Mouse (Mus musculus) kidney, postnatal 10 days (tissue): Measurements from ENCODE around the gene Ly6g6f.

Experiments
- DNase-seq: peaks from one replicate; pipeline ENCODE4 v3.0.0; 2021; ENCODE audit warnings: mixed read lengths

Ly6g6f gene

DNA sequence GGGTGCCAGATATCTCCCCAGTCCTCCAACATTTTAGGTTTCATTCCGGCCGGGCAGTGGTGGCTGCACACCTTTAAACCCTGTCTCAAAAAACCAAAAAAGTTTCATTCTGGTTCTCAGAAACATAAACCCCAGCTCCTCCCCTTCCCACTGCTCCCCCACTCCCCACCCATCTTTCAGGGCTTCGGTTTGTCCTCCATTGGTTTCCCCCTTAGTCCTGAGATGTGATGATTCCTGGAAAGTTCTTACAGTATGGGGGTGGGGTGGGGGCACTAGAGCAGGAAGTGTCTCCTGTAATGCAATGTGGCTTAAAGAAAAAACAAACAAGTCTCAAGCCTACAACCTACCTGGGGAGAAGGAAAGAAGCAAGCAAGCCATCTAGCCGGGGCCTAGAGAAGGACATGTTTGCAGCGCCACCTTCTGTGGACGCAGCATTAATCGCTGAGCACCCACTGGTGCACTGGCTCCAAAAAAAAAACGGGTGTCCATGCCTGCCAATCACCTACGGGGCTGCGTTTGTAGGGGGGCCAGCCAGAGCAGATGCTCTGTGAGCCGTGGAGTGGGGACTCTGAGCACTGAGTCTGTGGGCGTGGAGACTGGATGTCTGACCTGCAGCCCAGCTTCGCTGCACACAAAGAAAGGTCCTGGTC lies 20.5 kb upstream of the Ly6g6f start:
- peak; percentile 73 for DNase-seq

GRCm38 (mm10) chr17:35104754-35105153 lies 19.3 kb upstream of the Ly6g6f start:
- DNase-seq, result no peak

DNA sequence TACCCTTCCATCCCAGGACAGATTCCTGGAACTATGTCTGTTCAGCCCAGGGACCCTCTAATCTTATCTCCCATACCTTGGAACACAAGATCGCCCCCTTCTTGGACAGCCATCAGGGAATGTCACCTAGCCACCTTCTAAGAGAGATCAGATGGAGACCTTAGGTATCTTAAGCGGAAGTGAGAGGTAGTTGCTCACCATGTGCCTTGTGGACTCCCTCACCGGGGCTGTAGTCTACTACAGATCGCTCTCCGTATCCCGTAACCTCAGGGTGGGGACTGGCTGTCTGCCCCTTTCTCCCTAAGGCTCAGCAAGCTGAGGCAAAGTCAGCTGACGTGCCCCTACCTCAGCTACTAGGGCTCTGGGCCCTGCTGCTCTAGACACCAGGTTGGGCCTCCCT lies 18.7 kb upstream of the Ly6g6f start:
- DNase-seq, result no peak

GRCm38 (mm10) chr17:35103221-35103690 lies 17.8 kb upstream of the Ly6g6f start:
- DNase-seq, result peak; percentile 69

- no peak for DNase-seq
Measured at GRCm38 (mm10) chr17:35102299-35102698, 16.9 kb upstream of the Ly6g6f start.

DNA sequence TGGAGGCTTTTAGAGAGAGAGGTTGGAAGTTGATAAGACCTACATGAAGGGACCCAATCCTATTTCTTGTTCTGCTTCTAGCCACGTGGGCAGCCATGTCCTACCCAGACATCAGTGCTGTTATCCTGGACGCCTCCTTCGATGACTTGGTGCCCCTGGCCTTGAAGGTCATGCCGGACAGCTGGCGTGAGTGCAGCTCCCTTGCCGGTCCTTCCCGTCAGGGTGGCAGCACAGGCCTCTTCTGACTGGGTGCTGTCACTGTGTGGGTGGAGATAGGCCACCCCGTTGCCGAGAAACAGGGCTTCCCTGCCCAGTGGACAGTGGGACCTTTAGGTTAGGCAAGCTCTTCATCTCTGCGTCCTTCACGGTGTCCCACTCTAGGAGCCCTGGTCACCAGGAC lies 15.8 kb upstream of the Ly6g6f start:
- no peak for DNase-seq

DNA sequence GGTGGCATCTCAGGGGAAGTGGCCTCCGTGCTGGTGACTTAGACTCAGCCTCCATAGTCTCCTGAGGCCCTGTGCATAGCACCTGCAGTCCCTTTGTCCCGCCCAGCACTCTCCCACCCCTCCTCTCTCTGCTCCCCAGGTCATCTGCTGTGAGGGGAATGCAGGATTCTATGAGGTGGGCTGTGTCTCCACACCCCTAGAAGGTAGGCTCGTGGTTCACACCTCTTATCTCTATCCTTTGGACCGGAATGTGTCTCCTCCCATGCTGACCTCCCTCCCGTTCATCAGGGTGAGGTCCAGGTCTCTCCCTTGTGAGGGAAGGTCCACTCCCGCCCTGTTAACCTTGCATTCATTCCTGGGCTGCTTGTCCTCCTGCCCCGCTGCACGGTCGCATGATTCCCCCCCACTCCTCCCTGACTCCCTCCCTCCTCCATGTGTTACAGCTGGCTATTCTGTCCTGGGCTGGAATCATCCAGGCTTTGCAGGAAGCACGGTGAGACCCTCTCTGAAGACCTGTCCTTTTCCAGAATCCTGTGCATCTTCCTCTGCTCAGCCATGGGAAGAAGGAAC lies 14.9 kb upstream of the Ly6g6f start:
- peak; percentile 61 for DNase-seq

- peak; percentile 60 for DNase-seq
Measured at GRCm38 (mm10) chr17:35097164-35097655, 11.8 kb upstream of the Ly6g6f start.

GRCm38 (mm10) chr17:35096597-35096996 lies 11.2 kb upstream of the Ly6g6f start:
- no peak for DNase-seq

DNA sequence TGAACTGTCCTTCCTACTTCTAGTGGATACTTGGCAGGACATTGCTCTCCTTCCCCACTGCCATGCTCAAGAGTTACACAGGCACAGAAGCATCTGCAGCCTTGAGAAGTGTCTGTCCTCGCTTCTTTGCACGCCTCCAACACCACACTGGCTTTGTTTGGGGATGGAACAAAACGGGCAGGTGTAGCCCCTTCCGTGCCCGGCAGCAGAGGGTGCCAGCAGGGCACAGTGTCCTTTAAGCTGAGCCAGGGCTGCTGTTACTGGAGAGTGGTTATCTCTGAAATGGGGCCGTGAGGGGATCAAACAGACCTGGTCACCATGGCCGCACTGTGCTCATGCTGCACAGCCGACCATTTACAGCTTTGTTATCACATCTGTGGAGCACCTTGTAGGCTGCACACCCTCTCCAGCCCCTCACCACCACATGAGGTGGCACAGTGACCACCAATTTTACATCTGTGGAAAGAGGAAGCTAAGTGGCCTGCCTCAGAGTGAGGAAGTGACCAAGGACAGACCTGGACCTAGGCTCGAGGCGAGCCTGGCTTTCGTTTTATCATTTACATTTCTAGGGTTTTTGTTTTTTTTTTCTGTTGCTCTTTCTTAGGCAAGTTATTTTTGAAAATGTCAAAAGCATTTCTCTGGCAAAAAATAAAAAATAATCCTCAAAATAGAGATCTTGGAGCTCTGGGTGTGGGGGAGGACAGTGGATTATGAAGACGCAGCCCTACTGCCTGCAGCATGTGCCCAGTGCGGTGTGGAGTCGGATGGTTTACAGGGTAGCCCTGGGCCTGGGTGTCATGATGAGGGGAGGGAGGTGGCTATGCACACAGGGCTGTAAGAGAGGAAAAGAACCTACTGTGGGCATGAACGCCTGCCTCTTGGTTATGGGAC lies 9.3 kb upstream of the Ly6g6f start:
- DNase-seq, result no peak

GRCm38 (mm10) chr17:35092403-35093198 lies 7.2 kb upstream of the Ly6g6f start:
- no peak for DNase-seq

DNA sequence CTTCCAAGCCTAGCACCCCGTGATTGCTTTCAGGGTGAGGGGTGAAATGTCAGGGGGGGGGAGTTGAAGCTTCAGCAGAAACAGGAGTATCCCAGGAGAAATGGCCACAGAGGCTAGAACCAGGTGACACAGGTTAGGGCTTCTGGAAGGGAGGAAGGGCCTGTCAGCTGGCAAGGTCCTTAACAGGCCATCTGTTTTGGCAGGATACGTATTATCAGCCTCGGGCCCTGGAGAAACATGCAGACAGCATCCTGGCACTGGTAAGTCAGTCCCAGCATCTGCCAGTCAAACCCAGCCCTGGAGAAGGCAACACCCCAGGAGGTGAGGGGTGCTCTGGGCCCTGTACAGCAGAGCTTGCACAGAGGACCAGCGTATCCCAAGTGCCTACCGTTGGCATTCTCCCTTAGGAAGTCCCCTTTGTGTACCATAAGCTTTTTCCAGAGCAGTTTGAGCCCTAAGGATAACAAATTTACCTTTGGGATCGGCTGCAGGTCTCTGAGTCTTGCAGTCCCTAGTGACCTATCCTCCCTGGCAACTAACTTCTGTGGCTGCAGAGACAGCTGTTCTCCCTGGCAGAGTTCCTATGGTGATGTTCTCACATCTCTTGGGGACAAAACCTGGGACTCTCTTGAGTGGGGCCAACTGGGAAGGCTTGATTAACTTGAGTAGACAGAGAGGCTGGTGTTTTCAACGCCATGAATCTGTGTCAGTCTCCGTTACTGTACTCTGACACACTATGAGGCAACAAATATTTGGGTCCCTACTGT lies 4.9 kb upstream of the Ly6g6f start:
- DNase-seq, result no peak

DNA sequence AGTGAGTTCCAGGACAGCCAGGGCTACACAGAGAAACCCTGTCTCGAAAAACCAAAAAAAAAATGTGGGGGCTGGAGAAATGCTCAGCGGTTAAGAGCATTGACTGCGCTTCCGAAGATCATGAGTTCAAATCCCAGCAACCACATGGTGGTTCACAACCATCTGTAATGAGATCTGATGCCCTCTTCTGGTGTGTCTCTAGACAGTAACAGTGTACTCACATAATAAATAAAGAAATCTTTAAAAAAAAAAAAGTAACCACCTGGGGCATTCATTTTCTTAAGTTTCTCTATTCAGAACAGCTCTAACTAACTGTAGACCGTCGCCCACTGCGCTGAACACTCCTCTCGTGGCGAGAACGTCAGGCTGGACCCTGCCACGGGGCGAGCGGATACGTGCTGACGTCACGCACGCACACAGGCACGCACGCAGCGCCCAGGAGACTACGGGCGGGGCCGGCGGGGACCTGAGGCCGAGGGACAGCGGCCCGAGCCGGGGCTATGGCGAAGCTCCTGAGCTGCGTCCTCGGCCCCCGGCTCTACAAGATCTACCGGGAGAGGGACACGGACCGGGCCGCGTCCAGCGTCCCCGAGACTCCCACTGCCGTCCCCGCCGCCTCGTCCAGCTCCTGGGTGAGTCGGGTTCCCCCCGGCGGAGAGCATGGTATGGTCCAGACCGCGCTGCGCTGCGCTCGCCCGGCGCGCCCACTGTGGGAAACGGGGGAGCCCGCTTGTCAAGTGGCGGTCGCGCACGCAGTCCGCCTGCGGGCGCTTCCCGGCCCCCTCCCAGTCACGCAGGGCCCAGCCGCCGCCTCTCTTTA lies 3.6 kb upstream of the Ly6g6f start, which contains the start of gene Abhd16a:
Gene Abhd16a (plus strand): TSS at position 439 of the 820 bp plus-strand sequence.
- DNase-seq, result peak; percentile 97

DNA sequence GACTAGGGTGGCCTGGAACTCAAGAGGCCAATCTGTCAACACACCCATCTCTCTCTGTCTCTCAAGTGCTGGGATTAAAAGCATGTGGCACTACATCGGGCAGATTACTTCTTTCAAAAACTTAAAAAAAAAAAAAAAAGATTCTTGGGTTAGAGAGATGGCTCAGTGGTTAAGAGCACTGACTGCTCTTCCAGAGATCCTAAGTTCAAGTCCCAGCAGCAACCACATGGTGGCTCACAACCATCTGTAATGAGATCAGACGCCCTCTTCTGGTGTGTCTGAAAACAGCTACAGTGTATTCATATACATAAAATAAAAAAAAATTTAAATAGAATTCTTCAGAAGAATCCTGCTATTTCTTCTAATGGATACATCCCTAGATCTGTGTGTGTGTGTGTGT lies 2.7 kb upstream of the Ly6g6f start:
- no peak for DNase-seq

- DNase-seq, result no peak
Measured at GRCm38 (mm10) chr17:35083929-35084497, 1.4 kb downstream of the Ly6g6f start.

GRCm38 (mm10) chr17:35082841-35083576 lies 2.4 kb downstream of the Ly6g6f start:
- no peak for DNase-seq

DNA sequence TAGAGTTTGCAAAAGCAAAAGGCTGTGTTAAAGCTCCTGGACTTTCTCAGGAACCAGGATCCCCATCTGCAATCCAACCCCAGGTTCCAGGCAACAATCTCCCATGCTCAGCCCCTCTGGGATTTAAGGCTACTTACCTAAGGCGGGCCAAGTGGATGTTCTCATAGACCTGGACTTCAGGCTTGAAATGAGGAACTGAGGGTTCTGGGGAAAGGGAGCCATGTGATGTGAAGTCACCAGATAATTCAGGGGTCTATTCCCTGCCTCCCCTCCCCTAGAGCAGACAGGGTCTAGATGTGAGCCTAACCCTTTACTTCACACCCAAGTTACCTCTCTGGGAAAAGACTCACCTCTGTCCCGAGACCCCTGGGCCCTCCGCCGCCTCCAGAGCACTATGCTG lies 4.7 kb downstream of the Ly6g6f start:
- DNase-seq, result no peak

- no peak for DNase-seq
Measured at GRCm38 (mm10) chr17:35080248-35080647, 5.2 kb downstream of the Ly6g6f start.

DNA sequence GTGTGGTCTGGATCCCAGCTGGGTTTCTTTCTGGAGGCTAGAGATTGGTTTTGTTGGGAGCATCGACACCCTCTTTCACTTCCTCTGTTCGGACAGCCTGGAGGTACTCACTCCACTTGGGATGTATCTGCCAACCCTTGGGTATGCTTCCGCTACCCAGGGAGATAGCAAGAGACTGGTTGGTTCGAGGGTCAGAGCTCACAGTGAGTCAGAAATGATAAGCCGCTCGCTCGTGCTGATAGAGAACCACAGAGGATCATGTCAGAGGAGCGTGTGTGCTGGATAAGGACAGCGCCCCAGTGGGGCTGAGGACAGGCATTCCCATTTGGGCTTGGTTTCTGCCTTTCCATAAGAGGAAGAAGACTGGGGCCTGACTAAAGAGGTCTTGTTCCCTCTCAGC lies 5.6 kb downstream of the Ly6g6f start:
- no peak for DNase-seq

- peak; percentile 81 for DNase-seq
Measured at GRCm38 (mm10) chr17:35077786-35078233, 7.6 kb downstream of the Ly6g6f start, which contains the start of gene Ly6g6d. Ly6g6d (minus strand) TSS chr17:35078065.
